Mouse (Mus musculus) left cerebral cortex, postnatal 14 days (tissue): ENCODE measurements around the gene Erp44. TPM values are rescaled to one million over a fixed set of nuclear protein-coding genes. Genes with fewer than 3 reads are reported as not detected.
A peak's percentile ranks its signal among the peaks of the same experiment; 100 is the strongest.

Experiments used
- DNase-seq, 2 experiments: peaks; one replicate each; pipeline ENCODE4 v3.0.0; 2021 to 2022; ENCODE audit warnings: low spot score in 2 of 2, mixed read lengths in 1 of 2
- intact Hi-C: fragments of 180-260 bp; cut with DNase I; formaldehyde crosslinking; loops from one replicate; pipeline ENCODE4 v1.15.1; 2025
- total RNA-seq, 2 experiments: library from RNA; stranded (reverse); gene quantifications; 2 replicates each; pipeline ENCODE4 v1.2.3; 2021

Erp44 gene
- total RNA-seq, 2 experiments from 2014 or later: 33.3 to 37.2 TPM

DNA sequence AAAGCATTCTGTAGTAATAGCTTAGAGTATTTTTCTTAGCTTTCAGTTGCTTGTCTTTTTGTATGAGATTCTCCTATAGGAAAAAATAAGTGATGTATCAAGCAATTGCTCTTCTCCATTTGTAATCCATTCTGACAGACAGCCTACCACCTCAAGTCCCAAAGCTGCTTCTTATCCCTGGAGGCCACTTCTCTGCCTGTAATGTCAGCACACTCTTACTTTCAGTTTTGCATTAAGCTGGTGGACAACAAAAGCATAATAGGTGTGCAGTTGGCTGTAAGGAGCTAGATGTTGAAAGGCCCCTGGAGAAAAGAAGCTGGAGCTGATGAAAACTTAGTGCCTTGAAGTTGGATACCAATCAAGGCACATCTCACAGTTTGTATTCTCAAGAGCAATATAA, 26.1 kb downstream of the Erp44 start:
- no peak for DNase-seq
- intact Hi-C loops: no loop called here

DNA sequence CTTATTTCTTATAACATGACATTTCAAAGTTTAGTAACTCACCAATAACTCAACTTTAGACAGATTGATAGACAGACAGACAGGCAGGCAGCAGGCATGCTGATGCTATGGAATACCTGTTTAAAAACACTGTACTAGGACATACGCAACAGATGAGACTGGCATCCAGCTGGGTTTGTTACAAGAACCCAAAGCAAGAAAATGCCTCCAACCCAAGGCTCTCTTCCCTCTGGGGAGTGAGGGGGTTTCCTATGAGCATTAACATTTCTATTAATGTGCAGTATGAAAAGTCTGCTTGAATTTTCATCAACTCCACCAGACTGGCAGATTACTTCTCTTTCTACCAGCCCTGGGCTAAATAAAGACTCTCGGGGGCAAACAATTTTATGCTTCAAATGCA, 35.1 kb downstream of the Erp44 start:
- intact Hi-C loops: no loop called here

GRCm38 (mm10) chr4:48243737-48244136, 35.6 kb downstream of the Erp44 start:
- no peak for DNase-seq

More for the DNA sequence above, 35.1 kb downstream of the Erp44 start:
- no peak for DNase-seq

DNA sequence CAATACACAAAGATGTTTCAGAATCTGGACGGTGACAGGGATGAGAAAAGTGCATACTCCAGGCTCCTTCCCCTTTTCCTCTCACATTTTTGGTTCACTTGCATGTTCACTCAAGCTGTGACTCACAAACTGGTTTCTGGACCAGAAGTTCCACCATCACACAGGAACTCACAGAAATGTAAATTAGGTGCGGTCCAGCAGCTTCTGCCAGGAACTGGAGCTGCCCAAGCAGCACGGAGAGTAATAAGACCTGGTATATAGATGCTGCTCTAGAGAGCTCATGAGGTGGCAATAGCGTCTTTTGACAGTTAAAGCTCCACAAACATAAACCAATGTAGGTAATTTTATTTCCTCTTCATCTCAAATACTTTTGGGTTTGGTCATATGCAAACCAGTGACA, 36.9 kb downstream of the Erp44 start:
- intact Hi-C loops: no loop called here
- DNase-seq: no peak

More at GRCm38 (mm10) chr4:48243737-48244136, 35.6 kb downstream of the Erp44 start:
- intact Hi-C loops: no loop called here

GRCm38 (mm10) chr4:48239046-48239445, 40.3 kb downstream of the Erp44 start:
- no peak for DNase-seq
- intact Hi-C loops: no loop called here

DNA sequence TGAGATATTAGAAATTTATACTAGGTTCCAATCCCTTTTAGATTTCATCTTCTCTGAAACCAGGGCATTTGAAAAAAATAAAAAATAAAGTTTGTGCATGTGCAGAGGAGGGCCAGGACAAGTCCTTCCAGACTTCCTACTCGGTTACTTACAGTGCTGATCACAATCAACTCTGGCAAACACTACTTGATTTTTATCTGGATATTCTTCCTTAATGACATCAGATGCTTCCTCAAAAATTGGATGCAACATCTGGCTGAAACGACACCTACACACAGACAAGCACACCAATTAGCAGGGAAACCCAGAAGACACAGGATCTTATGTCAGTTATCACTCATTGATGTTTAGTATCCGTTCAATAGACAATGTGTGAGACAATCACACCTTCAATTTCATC, 42.6 kb downstream of the Erp44 start:
- intact Hi-C loops: no loop called here
- DNase-seq: no peak

- intact Hi-C loops: no loop called here
- no peak for DNase-seq
Measured at GRCm38 (mm10) chr4:48226800-48227199, 52.6 kb downstream of the Erp44 start.

DNA sequence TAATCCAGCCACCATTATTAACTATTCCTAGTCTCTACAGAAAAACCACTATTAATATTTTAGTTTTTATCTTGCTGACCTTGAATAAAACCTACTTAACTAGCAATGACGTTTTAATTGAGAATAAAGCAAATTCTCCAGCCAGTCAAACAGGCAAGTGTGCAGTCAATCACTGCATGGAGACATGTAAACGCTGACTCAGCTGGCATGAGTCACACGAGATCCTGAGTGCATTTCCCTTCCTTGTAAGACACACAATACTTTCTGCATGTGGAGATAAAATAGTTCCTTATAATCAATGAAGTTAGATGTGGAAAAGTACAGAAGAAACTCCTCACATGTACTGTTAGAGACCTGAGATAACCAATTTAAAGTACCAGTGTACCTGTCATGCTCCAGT, 53.8 kb downstream of the Erp44 start:
- DNase-seq: no peak
- intact Hi-C loops: loop anchor here (2.0 kb wide), 1 partner anchor 155 kb away; no protein-coding TSS in a partner anchor

GRCm38 (mm10) chr4:48225173-48225572, 54.2 kb downstream of the Erp44 start:
- intact Hi-C loops: loop anchor here (2.0 kb wide), 1 partner anchor 156 kb away; no protein-coding TSS in a partner anchor
- DNase-seq: peak; percentile 51 to 60

DNA sequence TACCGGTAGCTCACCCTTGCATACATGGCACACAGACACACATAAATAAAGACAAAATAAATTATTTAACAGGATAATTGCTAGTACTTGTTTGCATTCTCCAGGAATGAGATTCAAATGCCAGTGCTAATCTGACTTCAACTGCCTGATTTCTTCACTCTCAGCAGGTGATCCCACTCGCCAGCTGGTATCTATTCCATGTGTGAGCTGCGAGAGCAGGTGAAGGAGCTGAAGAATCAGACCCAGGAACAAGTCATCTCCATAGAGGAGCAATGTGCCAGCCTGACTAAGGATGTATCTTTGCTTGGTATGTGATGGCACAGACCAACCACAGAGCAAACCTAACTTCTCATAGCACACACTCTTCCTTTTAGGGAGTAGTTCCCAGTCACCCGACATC, 75.8 kb downstream of the Erp44 start:
- DNase-seq: no peak
- intact Hi-C loops: no loop called here

- intact Hi-C loops: no loop called here
Measured at GRCm38 (mm10) chr4:48198447-48198846, 80.9 kb downstream of the Erp44 start.

DNA sequence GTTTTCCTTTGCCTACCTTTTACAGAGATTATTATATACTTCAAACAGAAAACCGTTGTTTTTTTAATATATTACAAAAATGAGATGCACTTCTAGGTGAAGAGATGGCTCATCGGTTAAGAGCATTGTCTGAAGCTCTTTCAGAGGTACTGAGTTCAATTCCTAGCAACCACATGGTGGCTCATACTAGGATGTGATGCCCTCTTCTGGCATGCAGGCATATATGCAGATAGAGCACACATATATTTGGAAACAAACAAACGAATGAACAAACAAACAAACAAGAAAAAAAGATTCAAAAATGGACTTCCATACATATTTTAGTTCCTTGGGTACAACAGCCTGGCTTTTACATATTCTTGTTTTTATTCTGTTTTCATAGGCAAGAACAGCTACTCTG, 81.4 kb downstream of the Erp44 start:
- DNase-seq: no peak
- intact Hi-C loops: no loop called here

More at GRCm38 (mm10) chr4:48198447-48198846, 80.9 kb downstream of the Erp44 start:
- DNase-seq: no peak

GRCm38 (mm10) chr4:48182115-48182806, 97.1 kb downstream of the Erp44 start:
- intact Hi-C loops: no loop called here
- DNase-seq: no peak

GRCm38 (mm10) chr4:48181366-48181765, 98.0 kb downstream of the Erp44 start:
- DNase-seq: no peak
- intact Hi-C loops: no loop called here

DNA sequence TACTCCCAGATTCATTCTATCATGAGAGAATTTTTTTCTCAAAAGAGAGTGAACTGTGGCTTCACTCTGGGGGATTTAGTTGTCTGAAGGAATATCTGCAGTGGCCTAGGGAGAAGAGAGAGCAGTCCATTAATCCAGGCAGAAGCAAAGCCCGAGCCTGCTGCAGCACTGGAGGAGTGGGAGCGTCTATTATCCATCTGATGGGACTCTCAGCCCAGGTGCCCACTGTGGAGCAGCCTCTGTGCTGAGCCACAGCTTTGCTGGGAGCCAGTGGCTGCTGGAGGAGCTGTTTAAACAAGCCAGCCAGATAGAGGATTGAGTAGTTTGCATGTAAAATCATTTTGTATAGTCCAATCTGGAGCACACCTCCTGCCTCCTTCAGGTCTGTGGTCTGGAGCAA, 98.4 kb downstream of the Erp44 start:
- DNase-seq: no peak
- intact Hi-C loops: no loop called here

GRCm38 (mm10) chr4:48175666-48176065, 103.7 kb downstream of the Erp44 start:
- no peak for DNase-seq
- intact Hi-C loops: no loop called here

- DNase-seq: no peak
- intact Hi-C loops: no loop called here
Measured at GRCm38 (mm10) chr4:48163851-48164250, 115.5 kb downstream of the Erp44 start.

GRCm38 (mm10) chr4:48160386-48160785, 119.0 kb downstream of the Erp44 start:
- intact Hi-C loops: no loop called here
- DNase-seq: no peak

- no peak for DNase-seq
- intact Hi-C loops: no loop called here
Measured at GRCm38 (mm10) chr4:48155864-48156263, 123.5 kb downstream of the Erp44 start.

- peak; percentile 23 to 62 for DNase-seq
- intact Hi-C loops: no loop called here
Measured at GRCm38 (mm10) chr4:48153229-48153628, 126.1 kb downstream of the Erp44 start.

- intact Hi-C loops: no loop called here
- DNase-seq: no peak
Measured at GRCm38 (mm10) chr4:48149492-48149891, 129.9 kb downstream of the Erp44 start.
